Mouse (Mus musculus) heart, adult 2 months (tissue): ENCODE data around the gene C1qtnf5.
A peak's percentile ranks its signal among the peaks of the same experiment; 100 is the strongest.

Experiments used
- CTCF ChIP-seq: fragments of 200-600 bp; IDR thresholded peaks from 2 replicates; pipeline ENCODE4 v1.8.1; 2022; ENCODE audit warnings: antibody characterized with exemption, mild to moderate bottlenecking, moderate library complexity
- EP300 ChIP-seq: fragments of 200-500 bp; IDR thresholded peaks from 2 replicates; pipeline ENCODE4 v1.6.1; 2011; ENCODE audit warnings: low read depth, low read length, control low read depth; ENCODE audit not compliant: insufficient read depth
- POLR2A ChIP-seq: fragments of 200-500 bp; IDR thresholded peaks from 2 replicates; pipeline ENCODE4 v1.6.1; 2011; ENCODE audit warnings: mild to moderate bottlenecking, low read depth, low read length, control low read depth; ENCODE audit not compliant: insufficient read depth

GRCm38 (mm10) chr9:44116182-44116581, 9.1 kb downstream of the C1qtnf5 start:
- TF ChIP-seq EP300 (no peak), POLR2A (no peak), CTCF (peak; percentile 30)
